Mouse (Mus musculus): ENCODE data around the gene Il6st. TPM values are rescaled to one million over a fixed set of nuclear protein-coding genes. Genes with fewer than 3 reads are reported as not detected.
"Not testable (repeated sequence)": the region's sequence is repeated elsewhere in the genome, so short reads cannot be mapped to it uniquely, and the experiment has no call there.

Gene Il6st
- polyA plus RNA-seq, 1 experiment, result 19.5 TPM

DNA sequence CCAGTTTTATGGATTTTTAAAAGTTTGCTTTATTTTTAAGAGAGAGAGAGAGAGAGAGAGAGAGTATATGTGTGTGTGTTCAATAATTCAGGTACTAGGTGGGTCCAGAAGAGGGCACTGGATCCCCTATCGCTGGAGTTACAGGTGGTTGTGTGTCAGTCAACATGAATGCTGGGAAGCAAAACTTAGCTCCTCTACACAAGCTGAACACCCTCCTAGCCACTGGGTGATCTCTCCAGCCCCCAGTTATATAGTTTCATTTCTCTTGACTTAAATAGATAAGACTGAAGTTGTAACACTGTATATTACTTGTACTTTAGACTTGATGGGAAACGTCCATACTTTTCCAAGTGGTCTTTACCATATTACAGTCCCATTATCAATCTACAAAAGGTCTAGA is 39.7 kb upstream of the Il6st start:
- DNase-seq (ENCODE audit: low read depth in 1 of 2, low spot score in 2 of 2), result no peak
- TF ChIP-seq POLR2A (IDR thresholded peaks at IDR 0.05; ENCODE audit: low read depth, low read length) (no peak), CTCF (IDR thresholded peaks at IDR 0.05; ENCODE audit: extremely low read depth, insufficient read depth, insufficient read length, insufficient replicate concordance) (peak; percentile 20; the same call in 1 of the 2 replicates)

DNA sequence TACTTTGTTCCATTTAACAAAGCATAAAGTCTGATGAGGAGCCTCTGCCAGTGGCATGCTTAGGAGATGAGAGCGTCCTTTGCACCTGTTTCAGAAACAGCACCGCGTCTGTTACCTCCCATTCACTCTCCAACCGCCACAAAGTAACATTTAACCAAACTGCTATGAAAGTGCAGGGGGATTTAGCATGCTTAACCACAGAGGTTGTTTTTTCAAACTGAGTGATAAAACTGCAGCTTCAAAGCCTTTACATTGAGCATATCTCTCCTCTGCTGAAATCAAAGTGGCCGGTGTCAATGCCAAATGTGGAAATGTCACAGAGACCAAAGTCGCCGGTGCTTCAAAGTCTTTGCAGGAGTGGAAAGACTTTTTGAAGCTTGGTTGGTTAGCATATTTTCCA is 39.2 kb upstream of the Il6st start:
- no peak overlapping the region; the same call in 1 of the 2 replicates for H3K27ac ChIP-seq (ENCODE audit: insufficient read depth, low read length)
- peaks cover 26% of the 10 kb centered on the region for H3K4me1 ChIP-seq (ENCODE audit: control insufficient read depth, insufficient read depth, insufficient read length)
- no peak overlapping the region for H3K4me3 ChIP-seq (ENCODE audit: extremely low read depth, insufficient read depth, insufficient read length)
- no peaks in the 10 kb centered on the region for H3K36me3 ChIP-seq (ENCODE audit: control insufficient read depth, insufficient read depth, low read length)
- DNase-seq (ENCODE audit: low read depth in 1 of 2, low spot score in 2 of 2), result peak; percentile 29 to 69
- 20% methylated on average over 7 of the region's 7 CpGs for WGBS
- H3K27me3 ChIP-seq (ENCODE audit: control insufficient read depth, insufficient read depth, low read length), result no peaks in the 10 kb centered on the region
- TF ChIP-seq CTCF (IDR thresholded peaks at IDR 0.05; ENCODE audit: extremely low read depth, insufficient read depth, insufficient read length, insufficient replicate concordance) (no peak), POLR2A (IDR thresholded peaks at IDR 0.05; ENCODE audit: low read depth, low read length) (no peak)

More for the DNA sequence above, 39.7 kb upstream of the Il6st start:
- Histone ChIP-seq H3K27me3 (ENCODE audit: control insufficient read depth, insufficient read depth, low read length) (no peaks in the 10 kb centered on the region), H3K27ac (ENCODE audit: insufficient read depth, low read length) (peak overlapping the region; percentile 9), H3K4me3 (ENCODE audit: extremely low read depth, insufficient read depth, insufficient read length) (no peak overlapping the region), H3K4me1 (ENCODE audit: control insufficient read depth, insufficient read depth, insufficient read length) (peaks cover 26% of the 10 kb centered on the region), H3K36me3 (ENCODE audit: control insufficient read depth, insufficient read depth, low read length) (no peaks in the 10 kb centered on the region)
- 46% methylated on average over 2 of the region's 2 CpGs for WGBS

DNA sequence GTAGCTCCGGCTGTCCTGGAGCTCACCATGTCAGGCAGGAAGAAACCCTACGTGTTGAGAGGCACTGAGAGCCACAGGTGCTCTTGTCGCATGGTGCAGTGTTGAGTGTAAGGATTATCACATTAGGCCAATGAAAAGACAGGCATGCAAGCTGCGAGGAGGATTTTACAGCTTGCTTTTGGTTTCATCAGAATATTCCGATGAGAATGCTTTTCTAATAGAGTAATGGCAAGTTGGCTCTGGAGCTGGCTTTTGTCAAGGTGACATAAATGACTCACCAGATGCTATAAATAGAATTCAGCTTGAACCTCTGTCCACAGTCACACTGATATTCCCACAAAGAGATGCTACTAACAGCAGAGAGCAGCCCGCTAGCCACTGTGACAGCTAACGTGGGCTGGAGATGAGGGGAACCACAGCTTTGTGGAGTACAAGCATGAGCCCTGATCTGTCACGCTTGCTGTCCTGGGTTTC is 38.7 kb upstream of the Il6st start:
- H3K36me3 ChIP-seq (ENCODE audit: control insufficient read depth, insufficient read depth, low read length), result no peaks in the 10 kb centered on the region
- H3K27me3 ChIP-seq (ENCODE audit: control insufficient read depth, insufficient read depth, low read length), result no peaks in the 10 kb centered on the region
- no peak overlapping the region for H3K4me3 ChIP-seq (ENCODE audit: extremely low read depth, insufficient read depth, insufficient read length)
- peaks cover 26% of the 10 kb centered on the region for H3K4me1 ChIP-seq (ENCODE audit: control insufficient read depth, insufficient read depth, insufficient read length)
- 46% methylated on average over 8 of the region's 8 CpGs for WGBS
- DNase-seq (ENCODE audit: low read depth in 1 of 2, low spot score in 2 of 2), result no peak
- TF ChIP-seq CTCF (IDR thresholded peaks at IDR 0.05; ENCODE audit: extremely low read depth, insufficient read depth, insufficient read length, insufficient replicate concordance) (no peak), POLR2A (IDR thresholded peaks at IDR 0.05; ENCODE audit: low read depth, low read length) (no peak)
- peak overlapping the region; percentile 62 for H3K27ac ChIP-seq (ENCODE audit: insufficient read depth, low read length)

DNA sequence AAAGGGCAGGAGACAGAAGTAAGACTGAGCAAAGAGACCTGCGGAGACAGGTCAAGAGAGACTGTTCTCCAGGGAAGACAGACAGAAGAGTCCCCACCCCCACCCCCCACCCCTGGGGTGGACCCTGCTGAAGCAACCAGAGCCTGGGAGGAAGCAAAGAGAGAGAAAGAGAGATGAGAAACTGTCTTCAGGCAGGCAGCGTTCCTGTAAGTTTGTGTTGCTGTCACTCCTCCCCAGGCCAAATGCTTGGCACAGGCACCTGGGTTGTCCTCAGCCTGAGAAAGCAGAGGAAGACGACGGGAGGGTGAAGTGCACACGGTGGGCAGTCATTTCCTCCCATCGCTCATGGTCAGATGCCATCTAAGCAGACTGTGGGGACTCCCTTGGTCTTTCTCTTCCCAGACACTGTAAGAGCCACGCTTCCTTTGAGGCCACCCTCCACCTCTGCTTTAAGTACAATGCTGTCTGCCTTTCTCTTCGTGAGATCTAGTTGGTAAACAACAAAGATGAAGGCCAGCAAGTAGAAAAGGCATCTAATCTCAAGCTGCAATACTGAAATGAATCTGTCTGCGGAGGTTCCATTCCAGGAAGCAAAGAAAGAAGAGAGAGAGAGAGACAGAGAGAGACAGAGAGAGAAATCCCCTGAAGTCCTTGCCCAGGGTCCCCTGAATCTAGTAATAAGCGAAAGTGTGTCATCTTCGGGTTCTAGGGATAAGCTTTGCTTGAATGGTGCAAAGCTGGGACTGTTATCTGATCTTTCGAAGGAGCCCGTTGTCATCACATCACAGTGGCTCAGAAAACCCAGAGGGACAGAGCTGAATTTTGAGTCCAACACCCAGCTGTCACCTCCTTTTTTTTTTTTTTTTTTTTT is 37.4 kb upstream of the Il6st start:
- 24% methylated on average over 13 of the region's 13 CpGs for WGBS
- H3K27ac ChIP-seq (ENCODE audit: insufficient read depth, low read length), result peak overlapping the region; percentile 82
- DNase-seq (ENCODE audit: low read depth in 1 of 2, low spot score in 2 of 2), result no peak
- H3K36me3 ChIP-seq (ENCODE audit: control insufficient read depth, insufficient read depth, low read length), result no peaks in the 10 kb centered on the region
- no peaks in the 10 kb centered on the region for H3K27me3 ChIP-seq (ENCODE audit: control insufficient read depth, insufficient read depth, low read length)
- TF ChIP-seq POLR2A (IDR thresholded peaks at IDR 0.05; ENCODE audit: low read depth, low read length) (no peak), CTCF (IDR thresholded peaks at IDR 0.05; ENCODE audit: extremely low read depth, insufficient read depth, insufficient read length, insufficient replicate concordance) (no peak)
- no peak overlapping the region for H3K4me3 ChIP-seq (ENCODE audit: extremely low read depth, insufficient read depth, insufficient read length)
- H3K4me1 ChIP-seq (ENCODE audit: control insufficient read depth, insufficient read depth, insufficient read length), result peaks cover 26% of the 10 kb centered on the region

DNA sequence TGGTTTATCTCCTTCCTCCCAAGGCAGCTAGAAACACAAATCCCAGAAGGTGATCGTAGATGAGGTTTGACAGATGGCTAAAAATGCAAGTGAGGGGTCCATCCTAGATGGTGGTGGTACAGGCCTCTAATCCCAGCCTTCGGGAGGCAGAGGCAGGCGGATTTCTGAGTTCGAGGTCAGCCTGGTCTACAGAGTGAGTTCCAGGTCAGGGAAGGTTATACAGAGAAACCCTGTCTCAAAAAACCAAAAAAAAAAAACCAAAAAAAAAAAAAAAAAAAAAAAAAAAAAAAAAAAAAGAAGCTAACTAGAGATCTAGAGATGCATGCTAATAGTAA is 36.8 kb upstream of the Il6st start:
- not testable (repeated sequence) for H3K36me3 ChIP-seq (ENCODE audit: control insufficient read depth, insufficient read depth, low read length); DNase-seq (ENCODE audit: low read depth in 1 of 2, low spot score in 2 of 2); H3K4me3 ChIP-seq (ENCODE audit: extremely low read depth, insufficient read depth, insufficient read length); H3K27me3 ChIP-seq (ENCODE audit: control insufficient read depth, insufficient read depth, low read length)
- WGBS, result 58% methylated on average over 4 of the region's 4 CpGs
- Histone ChIP-seq H3K27ac (ENCODE audit: insufficient read depth, low read length) (peak overlapping the region; percentile 82), H3K4me1 (ENCODE audit: control insufficient read depth, insufficient read depth, insufficient read length) (peaks cover 26% of the 10 kb centered on the region)

DNA sequence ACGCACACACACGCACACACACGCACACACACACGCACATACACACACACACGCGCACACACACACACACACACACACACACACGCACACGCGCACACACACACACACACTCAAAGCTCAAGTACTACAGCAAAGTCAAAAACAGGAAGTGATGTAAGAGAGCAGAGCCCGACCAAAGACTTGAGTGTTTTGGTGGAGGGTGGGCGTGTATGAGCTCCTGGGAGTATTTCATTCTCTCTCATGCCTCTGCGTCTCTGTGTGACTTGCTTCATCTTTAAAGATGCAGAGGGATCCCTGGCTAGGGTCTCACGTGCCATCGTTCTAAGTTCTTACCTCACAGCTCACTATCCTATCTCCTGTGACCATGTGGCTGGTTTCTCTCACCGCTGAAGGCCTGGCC is 36.3 kb upstream of the Il6st start:
- Histone ChIP-seq H3K4me1 (ENCODE audit: control insufficient read depth, insufficient read depth, insufficient read length) (peaks cover 28% of the 10 kb centered on the region), H3K4me3 (ENCODE audit: extremely low read depth, insufficient read depth, insufficient read length) (no peak overlapping the region), H3K27me3 (ENCODE audit: control insufficient read depth, insufficient read depth, low read length) (no peaks in the 10 kb centered on the region), H3K27ac (ENCODE audit: insufficient read depth, low read length) (peak overlapping the region; percentile 62), H3K36me3 (ENCODE audit: control insufficient read depth, insufficient read depth, low read length) (no peaks in the 10 kb centered on the region)
- DNase-seq (ENCODE audit: low read depth in 1 of 2, low spot score in 2 of 2), result peak; percentile 23 to 80
- 26% methylated on average over 15 of the region's 15 CpGs for WGBS
- TF ChIP-seq POLR2A (IDR thresholded peaks at IDR 0.05; ENCODE audit: low read depth, low read length) (no peak), CTCF (IDR thresholded peaks at IDR 0.05; ENCODE audit: extremely low read depth, insufficient read depth, insufficient read length, insufficient replicate concordance) (no peak)

DNA sequence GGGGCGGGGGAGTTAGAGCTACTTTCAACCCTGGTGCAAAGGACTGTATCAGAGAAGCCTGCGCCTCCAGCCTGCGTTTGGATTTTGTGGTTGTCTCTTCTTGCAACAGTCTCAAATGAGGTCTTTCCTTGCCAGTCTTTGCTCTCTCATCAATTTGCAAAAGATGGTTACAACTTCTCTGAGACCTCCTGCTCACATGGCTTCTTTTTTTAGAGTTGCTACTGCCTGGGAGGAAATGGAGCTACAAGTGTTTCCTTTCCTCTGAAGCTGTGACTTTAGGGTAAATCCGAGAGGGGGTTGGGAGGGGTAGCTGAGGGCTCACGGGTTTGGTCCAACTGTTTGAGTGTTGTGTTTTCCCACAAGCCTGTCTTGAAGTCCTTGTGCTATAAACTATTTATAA is 30.6 kb upstream of the Il6st start:
- 6% methylated on average over 5 of the region's 5 CpGs for WGBS
- Histone ChIP-seq H3K27ac (ENCODE audit: insufficient read depth, low read length) (peak overlapping the region; percentile 71), H3K4me3 (ENCODE audit: extremely low read depth, insufficient read depth, insufficient read length) (no peak overlapping the region), H3K4me1 (ENCODE audit: control insufficient read depth, insufficient read depth, insufficient read length) (peaks cover 21% of the 10 kb centered on the region; the same call in 1 of the 2 replicates), H3K27me3 (ENCODE audit: control insufficient read depth, insufficient read depth, low read length) (no peaks in the 10 kb centered on the region), H3K36me3 (ENCODE audit: control insufficient read depth, insufficient read depth, low read length) (no peaks in the 10 kb centered on the region)
- peak in 1 of 2 experiments; percentile 28 for DNase-seq (ENCODE audit: low read depth in 1 of 2, low spot score in 2 of 2)
- no peak for TF ChIP-seq POLR2A (IDR thresholded peaks at IDR 0.05; ENCODE audit: low read depth, low read length)
- no peak for TF ChIP-seq CTCF (IDR thresholded peaks at IDR 0.05; ENCODE audit: extremely low read depth, insufficient read depth, insufficient read length, insufficient replicate concordance)
